Mouse (Mus musculus): ENCODE measurements at regions not wholly inside any gene's neighbourhood (a gene's known extent, or its start where the extent isn't known, plus 50 kb on each side); places are given as distances from the start of the nearest gene placed in this dataset.

GRCm38 (mm10) chr1:89245202-89246003 lies 175.2 kb downstream of the Sh3bp4 start:
- WGBS = 48% methylated on average over 11 of the region's 11 CpGs

GRCm38 (mm10) chr1:89251753-89252152 lies 181.5 kb downstream of the Sh3bp4 start:
- H3K27ac ChIP-seq (ENCODE audit: low read length) = no peak overlapping the region
- no peaks in the 10 kb centered on the region for H3K36me3 ChIP-seq (ENCODE audit: control insufficient read depth, insufficient read depth)
- no peak for ATAC-seq (replicated peaks; ENCODE audit: extremely low read depth, insufficient read depth, low FRiP score)
- WGBS = 43% methylated on average over 2 of the region's 2 CpGs
- no peak overlapping the region for H3K4me3 ChIP-seq (ENCODE audit: low read length)
- H3K9me3 ChIP-seq (replicated peaks; ENCODE audit: control insufficient read depth, low read length) = peaks cover 6% of the 10 kb centered on the region
- peaks cover 2% of the 10 kb centered on the region; the same call in 1 of the 2 replicates for H3K27me3 ChIP-seq (ENCODE audit: control insufficient read depth, insufficient read depth, low read length)
- H3K9ac ChIP-seq (ENCODE audit: low read length) = no peak overlapping the region
- no peak overlapping the region for H3K4me2 ChIP-seq (ENCODE audit: low read depth, low read length)
- H3K4me1 ChIP-seq (ENCODE audit: control insufficient read depth, insufficient read depth, low read length) = no peaks in the 10 kb centered on the region

More at GRCm38 (mm10) chr1:89245202-89246003, 175.2 kb downstream of the Sh3bp4 start:
- no peak overlapping the region for H3K27ac ChIP-seq (ENCODE audit: low read length)
- no peaks in the 10 kb centered on the region; the same call in 1 of the 2 replicates for H3K27me3 ChIP-seq (ENCODE audit: control insufficient read depth, insufficient read depth, low read length)
- no peak overlapping the region for H3K4me2 ChIP-seq (ENCODE audit: low read depth, low read length)
- no peak overlapping the region for H3K4me3 ChIP-seq (ENCODE audit: low read length)
- H3K9ac ChIP-seq (ENCODE audit: low read length) = no peak overlapping the region
- ATAC-seq (replicated peaks; ENCODE audit: extremely low read depth, insufficient read depth, low FRiP score) = no peak
- no peaks in the 10 kb centered on the region for H3K36me3 ChIP-seq (ENCODE audit: control insufficient read depth, insufficient read depth)
- no peaks in the 10 kb centered on the region for H3K4me1 ChIP-seq (ENCODE audit: control insufficient read depth, insufficient read depth, low read length)
- H3K9me3 ChIP-seq (replicated peaks; ENCODE audit: control insufficient read depth, low read length) = peaks cover 6% of the 10 kb centered on the region

- Histone ChIP-seq H3K27ac (ENCODE audit: low read length) (no peak overlapping the region), H3K4me2 (ENCODE audit: low read depth, low read length) (no peak overlapping the region), H3K4me1 (ENCODE audit: control insufficient read depth, insufficient read depth, low read length) (no peaks in the 10 kb centered on the region), H3K36me3 (ENCODE audit: control insufficient read depth, insufficient read depth) (no peaks in the 10 kb centered on the region), H3K27me3 (ENCODE audit: control insufficient read depth, insufficient read depth, low read length) (peaks cover 2% of the 10 kb centered on the region; the same call in 1 of the 2 replicates), H3K9me3 (replicated peaks; ENCODE audit: control insufficient read depth, low read length) (no peaks in the 10 kb centered on the region; the same call in 1 of the 2 replicates), H3K9ac (ENCODE audit: low read length) (no peak overlapping the region), H3K4me3 (ENCODE audit: low read length) (no peak overlapping the region)
- ATAC-seq (replicated peaks; ENCODE audit: extremely low read depth, insufficient read depth, low FRiP score) = no peak
- 78% methylated on average over 7 of the region's 7 CpGs for WGBS
Observed at GRCm38 (mm10) chr1:89252528-89252927, 182.3 kb downstream of the Sh3bp4 start.

- H3K27ac ChIP-seq (ENCODE audit: low read length) = no peak overlapping the region
- no peak for ATAC-seq (replicated peaks; ENCODE audit: extremely low read depth, insufficient read depth, low FRiP score)
- H3K27me3 ChIP-seq (ENCODE audit: control insufficient read depth, insufficient read depth, low read length) = no peaks in the 10 kb centered on the region
- no peak overlapping the region for H3K4me3 ChIP-seq (ENCODE audit: low read length)
- no peak overlapping the region for H3K4me2 ChIP-seq (ENCODE audit: low read depth, low read length)
- no peaks in the 10 kb centered on the region for H3K36me3 ChIP-seq (ENCODE audit: control insufficient read depth, insufficient read depth)
- WGBS = 67% methylated on average over 5 of the region's 5 CpGs
- H3K9ac ChIP-seq (ENCODE audit: low read length) = no peak overlapping the region
- H3K4me1 ChIP-seq (ENCODE audit: control insufficient read depth, insufficient read depth, low read length) = no peaks in the 10 kb centered on the region
- no peaks in the 10 kb centered on the region for H3K9me3 ChIP-seq (replicated peaks; ENCODE audit: control insufficient read depth, low read length)
Observed at GRCm38 (mm10) chr1:89257945-89258344, 187.7 kb downstream of the Sh3bp4 start.

GRCm38 (mm10) chr1:89265771-89266170 lies 188.8 kb upstream of the Agap1 start:
- Histone ChIP-seq H3K9me3 (replicated peaks; ENCODE audit: control insufficient read depth, low read length) (no peaks in the 10 kb centered on the region), H3K27ac (ENCODE audit: low read length) (no peak overlapping the region), H3K4me1 (ENCODE audit: control insufficient read depth, insufficient read depth, low read length) (no peaks in the 10 kb centered on the region), H3K4me2 (ENCODE audit: low read depth, low read length) (no peak overlapping the region), H3K9ac (ENCODE audit: low read length) (no peak overlapping the region), H3K4me3 (ENCODE audit: low read length) (no peak overlapping the region), H3K27me3 (ENCODE audit: control insufficient read depth, insufficient read depth, low read length) (no peaks in the 10 kb centered on the region), H3K36me3 (ENCODE audit: control insufficient read depth, insufficient read depth) (no peaks in the 10 kb centered on the region)
- ATAC-seq (replicated peaks; ENCODE audit: extremely low read depth, insufficient read depth, low FRiP score) = no peak
- WGBS = 73% methylated on average over 4 of the region's 4 CpGs

GRCm38 (mm10) chr1:89268806-89269205 lies 185.8 kb upstream of the Agap1 start:
- H3K4me3 ChIP-seq (ENCODE audit: low read length) = no peak overlapping the region
- H3K4me1 ChIP-seq (ENCODE audit: control insufficient read depth, insufficient read depth, low read length) = no peaks in the 10 kb centered on the region
- no peaks in the 10 kb centered on the region for H3K9me3 ChIP-seq (replicated peaks; ENCODE audit: control insufficient read depth, low read length)
- H3K36me3 ChIP-seq (ENCODE audit: control insufficient read depth, insufficient read depth) = no peaks in the 10 kb centered on the region
- H3K27ac ChIP-seq (ENCODE audit: low read length) = no peak overlapping the region
- 55% methylated on average over 2 of the region's 2 CpGs for WGBS
- no peak for ATAC-seq (replicated peaks; ENCODE audit: extremely low read depth, insufficient read depth, low FRiP score)
- no peak overlapping the region for H3K4me2 ChIP-seq (ENCODE audit: low read depth, low read length)
- no peak overlapping the region for H3K9ac ChIP-seq (ENCODE audit: low read length)
- H3K27me3 ChIP-seq (ENCODE audit: control insufficient read depth, insufficient read depth, low read length) = no peaks in the 10 kb centered on the region

GRCm38 (mm10) chr1:89271743-89272142 lies 182.9 kb upstream of the Agap1 start:
- Histone ChIP-seq H3K27me3 (ENCODE audit: control insufficient read depth, insufficient read depth, low read length) (no peaks in the 10 kb centered on the region), H3K36me3 (ENCODE audit: control insufficient read depth, insufficient read depth) (no peaks in the 10 kb centered on the region), H3K9me3 (replicated peaks; ENCODE audit: control insufficient read depth, low read length) (no peaks in the 10 kb centered on the region), H3K4me2 (ENCODE audit: low read depth, low read length) (no peak overlapping the region), H3K27ac (ENCODE audit: low read length) (no peak overlapping the region), H3K4me1 (ENCODE audit: control insufficient read depth, insufficient read depth, low read length) (no peaks in the 10 kb centered on the region), H3K4me3 (ENCODE audit: low read length) (no peak overlapping the region), H3K9ac (ENCODE audit: low read length) (no peak overlapping the region)
- WGBS = 47% methylated on average over 8 of the region's 8 CpGs
- ATAC-seq (replicated peaks; ENCODE audit: extremely low read depth, insufficient read depth, low FRiP score) = no peak

GRCm38 (mm10) chr1:89273021-89273420 lies 181.6 kb upstream of the Agap1 start:
- Histone ChIP-seq H3K9ac (ENCODE audit: low read length) (no peak overlapping the region), H3K27ac (ENCODE audit: low read length) (no peak overlapping the region), H3K4me1 (ENCODE audit: control insufficient read depth, insufficient read depth, low read length) (no peaks in the 10 kb centered on the region), H3K4me2 (ENCODE audit: low read depth, low read length) (no peak overlapping the region), H3K36me3 (ENCODE audit: control insufficient read depth, insufficient read depth) (no peaks in the 10 kb centered on the region), H3K27me3 (ENCODE audit: control insufficient read depth, insufficient read depth, low read length) (no peaks in the 10 kb centered on the region), H3K4me3 (ENCODE audit: low read length) (no peak overlapping the region), H3K9me3 (replicated peaks; ENCODE audit: control insufficient read depth, low read length) (no peaks in the 10 kb centered on the region)
- WGBS = 85% methylated on average over 10 of the region's 10 CpGs
- no peak for ATAC-seq (replicated peaks; ENCODE audit: extremely low read depth, insufficient read depth, low FRiP score)

GRCm38 (mm10) chr1:89273786-89274362 lies 180.7 kb upstream of the Agap1 start:
- Histone ChIP-seq H3K4me2 (ENCODE audit: low read depth, low read length) (no peak overlapping the region), H3K9ac (ENCODE audit: low read length) (no peak overlapping the region), H3K4me1 (ENCODE audit: control insufficient read depth, insufficient read depth, low read length) (no peaks in the 10 kb centered on the region), H3K27ac (ENCODE audit: low read length) (no peak overlapping the region), H3K27me3 (ENCODE audit: control insufficient read depth, insufficient read depth, low read length) (no peaks in the 10 kb centered on the region), H3K9me3 (replicated peaks; ENCODE audit: control insufficient read depth, low read length) (no peaks in the 10 kb centered on the region), H3K36me3 (ENCODE audit: control insufficient read depth, insufficient read depth) (no peaks in the 10 kb centered on the region), H3K4me3 (ENCODE audit: low read length) (no peak overlapping the region)
- WGBS = 85% methylated on average over 10 of the region's 10 CpGs
- no peak for ATAC-seq (replicated peaks; ENCODE audit: extremely low read depth, insufficient read depth, low FRiP score)

Data from heart, embryonic 16.5 days (tissue).